Mouse (Mus musculus) MEL (cell line): ENCODE results near the gene Col4a4. TPM values are rescaled to one million over a fixed set of nuclear protein-coding genes. Genes with fewer than 3 reads are reported as not detected.

Experiments used
- DNase-seq: peaks from one replicate; pipeline ENCODE4 v3.0.0; 2011; ENCODE audit warnings: low read depth, low spot score
- H3K27ac ChIP-seq: 2 replicates; pipeline ENCODE4 v1.5.1; 2012; ENCODE audit warnings: low read depth, mild to moderate bottlenecking, control low read depth, low read length, moderate library complexity; ENCODE audit not compliant: control insufficient read depth
- H3K27me3 ChIP-seq, 2 experiments: fragments of 150-350 bp in 1 of 2; sonication (generic) in 1 of 2; 2 replicates each; pipeline ENCODE4 v1.6.1; 2012; ENCODE audit warnings: low read length in 2 of 2, mild to moderate bottlenecking in 2 of 2, improper control_type of control experiment in 1 of 2, moderate library complexity in 1 of 2; ENCODE audit not compliant: insufficient read depth in 2 of 2, control insufficient read depth in 1 of 2
- H3K36me3 ChIP-seq, 2 experiments: 2 replicates each; pipeline ENCODE4 v1.6.1; 2012 to 2014; ENCODE audit warnings: low read length in 2 of 2, improper control_type of control experiment in 1 of 2, inconsistent platforms in 1 of 2, mild to moderate bottlenecking in 1 of 2; ENCODE audit not compliant: insufficient read depth in 2 of 2, control insufficient read depth in 1 of 2
- H3K4me1 ChIP-seq, 2 experiments: fragments of 150-350 bp in 1 of 2; sonication (generic) in 1 of 2; 2 replicates each; pipeline ENCODE4 v1.6.1; 2012; ENCODE audit warnings: low read length in 2 of 2, improper control_type of control experiment in 1 of 2, mild to moderate bottlenecking in 1 of 2; ENCODE audit not compliant: insufficient read depth in 2 of 2, control insufficient read depth in 1 of 2
- H3K4me3 ChIP-seq, 2 experiments: fragments of 150-350 bp in 1 of 2; sonication (generic) in 1 of 2; 2 replicates each; pipeline ENCODE4 v1.5.1; 2012; ENCODE audit warnings: low read depth in 2 of 2, low read length in 2 of 2, mild to moderate bottlenecking in 2 of 2, moderate library complexity in 2 of 2, control low read depth in 1 of 2, improper control_type of control experiment in 1 of 2; ENCODE audit not compliant: control insufficient read depth in 1 of 2, insufficient read depth in 1 of 2
- H3K79me2 ChIP-seq: 2 replicates; pipeline ENCODE4 v1.6.1; 2012; ENCODE audit warnings: mild to moderate bottlenecking, low read length, moderate library complexity; ENCODE audit not compliant: control insufficient read depth, poor library complexity, insufficient read depth
- H3K9ac ChIP-seq: 2 replicates; pipeline ENCODE4 v1.6.1; 2012; ENCODE audit warnings: low read depth, mild to moderate bottlenecking, control low read depth, low read length, moderate library complexity; ENCODE audit not compliant: control insufficient read depth, poor library complexity, severe bottlenecking
- H3K9me3 ChIP-seq: fragments of 150-350 bp; sonication (generic); replicated peaks from 2 replicates; pipeline ENCODE4 v1.6.1; 2012; ENCODE audit warnings: mild to moderate bottlenecking, low read length, improper control_type of control experiment, moderate library complexity; ENCODE audit not compliant: insufficient read depth
- CHD1 ChIP-seq: IDR thresholded peaks from 2 replicates; pipeline ENCODE4 v1.6.1; 2012; ENCODE audit warnings: low read depth, mild to moderate bottlenecking, inconsistent platforms, low read length, improper control_type of control experiment
- CHD2 ChIP-seq: IDR thresholded peaks from 2 replicates; pipeline ENCODE4 v1.6.1; 2011; ENCODE audit warnings: low read length, improper control_type of control experiment
- E2F4 ChIP-seq: IDR thresholded peaks from 2 replicates; pipeline ENCODE4 v1.6.1; 2011; ENCODE audit warnings: low read depth, low read length, improper control_type of control experiment, borderline replicate concordance
- ELF1 ChIP-seq: IDR thresholded peaks from 2 replicates; pipeline ENCODE4 v1.6.1; 2014; ENCODE audit warnings: low read depth, mild to moderate bottlenecking, inconsistent platforms, low read length, improper control_type of control experiment, moderate library complexity
- ETS1 ChIP-seq: IDR thresholded peaks from 2 replicates; pipeline ENCODE4 v1.6.1; 2012; ENCODE audit warnings: low read depth, mild to moderate bottlenecking, inconsistent platforms, low read length, improper control_type of control experiment, moderate library complexity
- GATA1 ChIP-seq: IDR thresholded peaks from 2 replicates; pipeline ENCODE4 v1.6.1; 2011; ENCODE audit warnings: low read depth, low read length, improper control_type of control experiment
- HCFC1 ChIP-seq: IDR thresholded peaks from 2 replicates; pipeline ENCODE4 v1.6.1; 2012; ENCODE audit warnings: low read depth, mild to moderate bottlenecking, inconsistent platforms, low read length, improper control_type of control experiment, moderate library complexity
- MAFK ChIP-seq: IDR thresholded peaks from 2 replicates; pipeline ENCODE4 v1.6.1; 2011; ENCODE audit warnings: low read depth, mild to moderate bottlenecking, low read length, improper control_type of control experiment, borderline replicate concordance
- MAX ChIP-seq: IDR thresholded peaks from 2 replicates; pipeline ENCODE4 v1.6.1; 2011; ENCODE audit warnings: low read length, improper control_type of control experiment
- MAZ ChIP-seq: IDR thresholded peaks from 2 replicates; pipeline ENCODE4 v1.6.1; 2012; ENCODE audit warnings: low read depth, mild to moderate bottlenecking, inconsistent platforms, low read length, improper control_type of control experiment
- MEF2A ChIP-seq: IDR thresholded peaks from 2 replicates; pipeline ENCODE4 v1.6.1; 2014; ENCODE audit warnings: low read depth, mild to moderate bottlenecking, inconsistent platforms, low read length, improper control_type of control experiment; ENCODE audit not compliant: poor library complexity, insufficient replicate concordance, severe bottlenecking; ENCODE audit errors: extremely low read depth
- MXI1 ChIP-seq: IDR thresholded peaks from 2 replicates; pipeline ENCODE4 v1.6.1; 2011; ENCODE audit warnings: mild to moderate bottlenecking, low read depth, low read length, improper control_type of control experiment
- MYC ChIP-seq: IDR thresholded peaks from 2 replicates; pipeline ENCODE4 v1.6.1; 2011; ENCODE audit warnings: low read depth, mild to moderate bottlenecking, low read length, improper control_type of control experiment, moderate library complexity
- NELFE ChIP-seq: IDR thresholded peaks from 2 replicates; pipeline ENCODE4 v1.6.1; 2011; ENCODE audit warnings: low read depth, low read length, improper control_type of control experiment
- POLR2AphosphoS2 ChIP-seq: IDR thresholded peaks from 2 replicates; pipeline ENCODE4 v1.6.1; 2011; ENCODE audit warnings: low read length, improper control_type of control experiment
- POLR2AphosphoS5 ChIP-seq: IDR thresholded peaks from 2 replicates; pipeline ENCODE4 v1.6.1; 2012; ENCODE audit warnings: low read depth, borderline replicate concordance, mild to moderate bottlenecking, inconsistent platforms, low read length, moderate library complexity, mixed read lengths
- TAL1 ChIP-seq: IDR thresholded peaks from 2 replicates; pipeline ENCODE4 v1.6.1; 2012; ENCODE audit warnings: mild to moderate bottlenecking, inconsistent platforms, low read length, moderate library complexity, mixed read lengths
- TBP ChIP-seq: IDR thresholded peaks from 2 replicates; pipeline ENCODE4 v1.8.0; 2011; ENCODE audit warnings: low read depth, low read length, improper control_type of control experiment
- UBTF ChIP-seq: IDR thresholded peaks from 2 replicates; pipeline ENCODE4 v1.6.1; 2012; ENCODE audit warnings: low read depth, mild to moderate bottlenecking, inconsistent platforms, low read length, improper control_type of control experiment, moderate library complexity, borderline replicate concordance; ENCODE audit not compliant: insufficient read depth
- ZC3H11A ChIP-seq: IDR thresholded peaks from 2 replicates; pipeline ENCODE4 v1.6.1; 2012; ENCODE audit warnings: low read depth, mild to moderate bottlenecking, inconsistent platforms, low read length, improper control_type of control experiment
- ZMIZ1 ChIP-seq: IDR thresholded peaks from 2 replicates; pipeline ENCODE4 v1.6.1; 2012; ENCODE audit warnings: low read depth, mild to moderate bottlenecking, inconsistent platforms, low read length, improper control_type of control experiment, moderate library complexity
- ZNF384 ChIP-seq: IDR thresholded peaks from 2 replicates; pipeline ENCODE4 v1.6.1; 2012; ENCODE audit warnings: low read depth, mild to moderate bottlenecking, inconsistent platforms, low read length, improper control_type of control experiment
- polyA plus RNA-seq, 2 experiments: library from polyadenylated mRNA; stranded (reverse) in 1 of 2; unstranded in 1 of 2; fragments of >175 nt in 1 of 2; fragments of >200 nt in 1 of 2; gene quantifications; 2 replicates each; pipeline versions ENCODE4 v1.2.1 to v1.2.4; 2012; ENCODE audit warnings: low replicate concordance in 2 of 2, low read depth in 1 of 2; ENCODE audit not compliant: insufficient read length in 2 of 2, insufficient read depth in 1 of 2, missing spikeins in 1 of 2
- total RNA-seq: library from RNA; depleted of rRNA; stranded (reverse); fragments of 300-350 nt; gene quantifications from 2 replicates; pipeline ENCODE4 v1.2.3, GENCODE M21; 2012

The Col4a4 gene
- total and polyA plus RNA-seq, 3 experiments: 0.03 TPM; not detected in 2

- Histone ChIP-seq H3K9ac (no peak overlapping the region), H3K36me3 (no peaks in the 10 kb centered on the region), H3K27me3 (no peaks in the 10 kb centered on the region), H3K79me2 (no peaks in the 10 kb centered on the region), H3K27ac (no peak overlapping the region), H3K9me3 (no peaks in the 10 kb centered on the region), H3K4me3 (no peak overlapping the region), H3K4me1 (no peaks in the 10 kb centered on the region)
- DNase-seq: no peak
- TF ChIP-seq ETS1 (no peak), CHD2 (no peak), MEF2A (no peak), HCFC1 (no peak), POLR2AphosphoS2 (no peak), TBP (no peak), ZNF384 (no peak), ZC3H11A (no peak), TAL1 (no peak), MAX (no peak), MAFK (no peak), ZMIZ1 (no peak), NELFE (no peak), E2F4 (no peak)
Measured at GRCm38 (mm10) chr1:82475821-82476220, 110.8 kb downstream of the Col4a4 start.

- H3K36me3 ChIP-seq: no peaks in the 10 kb centered on the region
- no peak for TF ChIP-seq MAZ
- TF ChIP-seq CHD1: no peak
- TF ChIP-seq MAFK: no peak
- H3K9ac ChIP-seq: no peak overlapping the region
- no peak overlapping the region for H3K4me3 ChIP-seq
- H3K79me2 ChIP-seq: no peaks in the 10 kb centered on the region
- H3K27me3 ChIP-seq: no peaks in the 10 kb centered on the region
- no peak overlapping the region for H3K27ac ChIP-seq
- no peaks in the 10 kb centered on the region for H3K9me3 ChIP-seq
- no peak for DNase-seq
- H3K4me1 ChIP-seq: no peaks in the 10 kb centered on the region
Measured at GRCm38 (mm10) chr1:82475254-82475653, 111.4 kb downstream of the Col4a4 start.

- Histone ChIP-seq H3K27me3 (no peaks in the 10 kb centered on the region), H3K4me1 (no peaks in the 10 kb centered on the region), H3K9me3 (no peaks in the 10 kb centered on the region), H3K36me3 (no peaks in the 10 kb centered on the region), H3K4me3 (no peak overlapping the region), H3K9ac (no peak overlapping the region), H3K27ac (no peak overlapping the region), H3K79me2 (no peaks in the 10 kb centered on the region)
- DNase-seq: no peak
- TF ChIP-seq UBTF: no peak
- no peak for TF ChIP-seq MYC
- no peak for TF ChIP-seq MXI1
- no peak for TF ChIP-seq MAX
- no peak for TF ChIP-seq MEF2A
- no peak for TF ChIP-seq ZNF384
- no peak for TF ChIP-seq ELF1
- TF ChIP-seq GATA1: no peak
- TF ChIP-seq POLR2AphosphoS5: no peak
- TF ChIP-seq ETS1: no peak
Measured at GRCm38 (mm10) chr1:82474461-82474961, 112.1 kb downstream of the Col4a4 start.
